Comparison of ENCODE assay signal across 22 mouse cellular contexts in the genomic region with DNA sequence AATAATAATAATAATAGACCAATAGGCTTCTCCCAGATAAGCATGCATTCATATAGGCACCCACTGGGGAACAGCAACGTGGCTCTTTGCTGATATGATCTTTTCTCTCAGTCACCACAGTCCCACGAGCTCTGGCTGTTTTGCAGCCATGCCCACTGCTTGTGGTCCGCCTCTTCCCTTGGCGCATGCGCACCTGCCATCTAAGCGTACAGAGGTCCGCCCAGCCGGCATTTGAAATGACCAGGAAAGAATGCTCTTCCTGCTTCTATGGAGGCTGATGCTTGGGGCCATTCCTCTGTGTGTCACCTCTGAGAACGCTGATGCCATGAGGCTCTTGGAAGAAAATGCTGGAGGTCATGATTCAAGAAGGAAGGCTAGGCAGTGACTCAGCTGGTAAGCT. TPM values are rescaled to one million over a fixed set of nuclear protein-coding genes. Genes with fewer than 3 reads are reported as not detected.
DNase-seq lines count a peak whose midpoint lies in the region; TF ChIP-seq lines count a peak whose summit lies in the region.
"Had no signal": no experiment of that assay in that cellular context is flagged by ENCODE, and none has a peak within 500 bp of the region (broad histone marks: within the 10 kb centered on the region; RNA-seq: fewer than 3 reads in every experiment).

No protein-coding gene starts in this region.

- no peak for TF ChIP-seq POLR2A in MEL (IDR thresholded peaks at IDR 0.05; ENCODE audit: control insufficient read depth in 1 of 2, insufficient read depth in 1 of 2, low read depth in 1 of 2, low read length in 2 of 2, poor library complexity in 1 of 2)

- peak overlapping the region; percentile 51 to 61 for H3K4me3 ChIP-seq in MEL (ENCODE audit: control insufficient read depth in 1 of 2, insufficient read depth in 1 of 2, low read depth in 2 of 2, low read length in 2 of 2)
- peak overlapping the region; percentile 94 for H3K4me3 ChIP-seq in megakaryocyte, embryonic 14.5 days (replicated peaks)
- H3K4me3 ChIP-seq: heart, embryonic 12.5 days; intestine, embryonic 15.5 days; liver, embryonic 12.5 days; midbrain, embryonic 15.5 days; myocyte had no signal

- DNase-seq in 3T3-L1 (ENCODE audit: low read depth, low spot score) (peak; percentile 61), MEL (ENCODE audit: low read depth, low spot score) (no peak)
- peak; percentile 40 for DNase-seq in thymus, postnatal 14 days
- DNase-seq in spleen, postnatal 36 days (ENCODE audit: low spot score in 2 of 2), result no peak
- DNase-seq in layer of hippocampus, postnatal 25 days (ENCODE audit: extremely low spot score in 1 of 2, low spot score in 1 of 2), result no peak
- no peak for DNase-seq in frontal cortex, postnatal 36 days (ENCODE audit: low spot score in 2 of 2)
- DNase-seq: adrenal gland, postnatal 36 days; cerebellum, adult 18-20 months; cerebellum, postnatal 25 days; embryo, embryonic 11 days; heart, postnatal 36 days; kidney, postnatal 36 days; lung, embryonic 14.5 days; lung, postnatal 4 days had no signal

- no peak for TF ChIP-seq CTCF in MEL (IDR thresholded peaks at IDR 0.05 in 2 of 3, conservative IDR thresholded peaks at IDR 0.05 in 1 of 3; ENCODE audit: control insufficient read depth in 1 of 3, insufficient read depth in 1 of 3, low read depth in 2 of 3, low read length in 3 of 3, poor library complexity in 1 of 3, severe bottlenecking in 1 of 3)

- H3K9ac ChIP-seq in MEL (ENCODE audit: control insufficient read depth, low read depth, low read length, poor library complexity, severe bottlenecking), result peak overlapping the region; percentile 71
- H3K9ac ChIP-seq: heart, embryonic 12.5 days; hindbrain, embryonic 14.5 days; intestine, embryonic 15.5 days; liver, embryonic 12.5 days; lung, embryonic 14.5 days; midbrain, embryonic 15.5 days had no signal

- H3K27ac ChIP-seq in MEL (ENCODE audit: control insufficient read depth, low read depth, low read length), result peak overlapping the region; percentile 83
- H3K27ac ChIP-seq: hindbrain, embryonic 14.5 days; intestine, embryonic 15.5 days; liver, embryonic 12.5 days; midbrain, embryonic 15.5 days; stomach, postnatal 0 days had no signal

- no peaks in the 10 kb centered on the region for H3K9me3 ChIP-seq in MEL (replicated peaks; ENCODE audit: insufficient read depth, low read length)
- peaks cover 11% of the 10 kb centered on the region; the same call in 1 of the 2 replicates for H3K9me3 ChIP-seq in megakaryocyte, embryonic 14.5 days
- H3K9me3 ChIP-seq: intestine, embryonic 15.5 days; liver, embryonic 12.5 days; midbrain, embryonic 15.5 days had no signal

- TF ChIP-seq RAD21 in MEL (IDR thresholded peaks at IDR 0.05; ENCODE audit: low read depth, low read length), result no peak

- H3K36me3 ChIP-seq in MEL (ENCODE audit: control insufficient read depth in 1 of 2, insufficient read depth in 2 of 2, low read length in 2 of 2), result peaks cover 28 to 57% of the 10 kb centered on the region in 2 experiments
- peaks cover 87% of the 10 kb centered on the region for H3K36me3 ChIP-seq in megakaryocyte, embryonic 14.5 days (replicated peaks; ENCODE audit: low read length)
- H3K36me3 ChIP-seq: intestine, embryonic 15.5 days; liver, embryonic 12.5 days; midbrain, embryonic 15.5 days had no signal

- peaks cover 93% of the 10 kb centered on the region for H3K79me2 ChIP-seq in MEL (ENCODE audit: control insufficient read depth, insufficient read depth, low read length, poor library complexity)

- TF ChIP-seq EP300 in MEL (IDR thresholded peaks at IDR 0.05; ENCODE audit: low read depth in 1 of 2, low read length in 2 of 2), result no peak

- peaks cover 21 to 42% of the 10 kb centered on the region in 2 experiments for H3K4me1 ChIP-seq in MEL (ENCODE audit: control insufficient read depth in 1 of 2, insufficient read depth in 2 of 2, low read length in 2 of 2)
- H3K4me1 ChIP-seq in megakaryocyte, embryonic 14.5 days, result peaks cover 89% of the 10 kb centered on the region

- no peaks in the 10 kb centered on the region for H3K27me3 ChIP-seq in MEL (ENCODE audit: control insufficient read depth in 1 of 2, insufficient read depth in 2 of 2, low read length in 2 of 2)
- no peaks in the 10 kb centered on the region for H3K27me3 ChIP-seq in megakaryocyte, embryonic 14.5 days (replicated peaks)
- H3K27me3 ChIP-seq: heart, embryonic 12.5 days; intestine, embryonic 15.5 days had no signal

TF ChIP-seq in MEL, 35 proteins besides CTCF, POLR2A, EP300 and RAD21:
- TF ChIP-seq MYC (IDR thresholded peaks at IDR 0.05; ENCODE audit: low read depth, low read length) (no peak), MAX (IDR thresholded peaks at IDR 0.05; ENCODE audit: low read length) (no peak), USF2 (IDR thresholded peaks at IDR 0.05; ENCODE audit: borderline replicate concordance in 1 of 2, insufficient read depth in 1 of 2, low read depth in 1 of 2, low read length in 2 of 2) (no peak), NRF1 (IDR thresholded peaks at IDR 0.05; ENCODE audit: insufficient read depth, low read depth, low read length, poor library complexity, severe bottlenecking) (peak; percentile 59), ETS1 (IDR thresholded peaks at IDR 0.05; ENCODE audit: low read depth, low read length) (no peak)

RNA-seq across cellular contexts. Expression of a gene that starts 5.1 kb away (rescaled TPM):
- 44.8 and 57.4 TPM in 2 replicates for total RNA-seq in MEL (2012; rRNA removed)
- polyA plus RNA-seq in MEL (2012; ENCODE audit: insufficient read depth in 1 of 2, insufficient read length in 2 of 2, low read depth in 1 of 2, low replicate concordance in 2 of 2, missing spikeins in 1 of 2), result 10 to 100 TPM in 1 of 2 experiments, not detected in 1; 61.1 TPM
- polyA plus RNA-seq in megakaryocyte, embryonic 14.5 days (2012; ENCODE audit: insufficient read depth, low replicate concordance), result 0.80 and 4.6 TPM in 2 replicates
- total RNA-seq in layer of hippocampus, postnatal 25 days (2021), result 1 to 10 TPM in 1 of 2 experiments, under 1 TPM in 1; 0.94 to 1.4 TPM

RNA-seq across cellular contexts. Expression of a gene that starts 50.9 kb away (rescaled TPM):
- total RNA-seq in MEL (2012; rRNA removed), result 18.8 and 18.9 TPM in 2 replicates
- 10 to 100 TPM; 29.9 to 42.9 TPM for polyA plus RNA-seq in MEL (2012; ENCODE audit: insufficient read depth in 1 of 2, insufficient read length in 2 of 2, low read depth in 1 of 2, low replicate concordance in 2 of 2, missing spikeins in 1 of 2)
- 23.7 and 28.9 TPM in 2 replicates for polyA plus RNA-seq in megakaryocyte, embryonic 14.5 days (2012; ENCODE audit: insufficient read depth, low replicate concordance)
- 10 to 100 TPM; 20.3 to 22.2 TPM for total RNA-seq in layer of hippocampus, postnatal 25 days (2021)

Comparison
In these comparisons a context has a peak if more than half of its experiments do, and no peak if none do; other contexts are left out.
1. DNase-seq: peak in 3T3-L1 (single experiment) and thymus, postnatal 14 days (single experiment); none in MEL (single experiment), spleen, postnatal 36 days (0 of 2), layer of hippocampus, postnatal 25 days (0 of 2) and frontal cortex, postnatal 36 days (0 of 2).
2. RNA of a gene that starts 5.1 kb away (total RNA-seq): 44.8 to 57.4 TPM in MEL; 0.94 to 1.4 TPM in layer of hippocampus, postnatal 25 days; every median in the first group is over 10 times any median in the second.